Mouse (Mus musculus): Measurements from ENCODE around the gene Gpc2.

GRCm38 (mm10) chr5:138260834-138261233 is 19.0 kb downstream of the Gpc2 start:
- TF ChIP-seq ZKSCAN1 (IDR thresholded peaks at IDR 0.05; ENCODE audit: borderline replicate concordance, low read depth, low read length) (no peak), CTCF (conservative IDR thresholded peaks at IDR 0.05 in 1 of 2, IDR thresholded peaks at IDR 0.05 in 1 of 2; ENCODE audit: low read depth in 2 of 2, low read length in 2 of 2) (no peak), ELF1 (IDR thresholded peaks at IDR 0.05; ENCODE audit: low read depth, low read length) (no peak), SMC3 (IDR thresholded peaks at IDR 0.05; ENCODE audit: low read depth, low read length) (no peak), POLR2A (IDR thresholded peaks at IDR 0.05; ENCODE audit: low read depth, low read length) (no peak), SIN3A (IDR thresholded peaks at IDR 0.05; ENCODE audit: low read length) (no peak)
